Mouse (Mus musculus) layer of hippocampus, adult 2 months (tissue): Measurements from ENCODE around the gene Siah1b. TPM values are rescaled to one million over a fixed set of nuclear protein-coding genes. Genes with fewer than 3 reads are reported as not detected.

Source experiments
- DNase-seq, 2 experiments: peaks; one replicate each; pipeline ENCODE4 v3.0.0; 2022; ENCODE audit warnings: low spot score in 2 of 2
- H3K27ac ChIP-seq: fragments of 200-600 bp; 2 replicates; pipeline ENCODE4 v1.8.1; 2022
- H3K4me3 ChIP-seq: fragments of 200-600 bp; 2 replicates; pipeline ENCODE4 v1.8.1; 2022; ENCODE audit warnings: mild to moderate bottlenecking
- CTCF ChIP-seq: fragments of 200-600 bp; conservative IDR thresholded peaks from 2 replicates; pipeline ENCODE4 v1.8.1; 2022; ENCODE audit warnings: antibody characterized with exemption, mild to moderate bottlenecking, moderate library complexity
- total RNA-seq, 2 experiments: library from RNA; stranded (reverse); gene quantifications; 2 replicates each; pipeline ENCODE4 v1.2.3; 2021

Gene Siah1b
- total RNA-seq, 2 experiments from 2014 or later: 9.9 to 10.3 TPM

- H3K27ac ChIP-seq: no peak overlapping the region
- no peak for DNase-seq
- H3K4me3 ChIP-seq: no peak overlapping the region
- TF ChIP-seq CTCF: no peak
These were observed 7.3 kb downstream of the Siah1b start for GRCm38 (mm10) chrX:164068968-164069367.

- TF ChIP-seq CTCF: peak; percentile 88
- H3K27ac ChIP-seq: no peak overlapping the region
- DNase-seq: peak; percentile 41 to 67
- H3K4me3 ChIP-seq: no peak overlapping the region
These were observed 10.1 kb downstream of the Siah1b start for GRCm38 (mm10) chrX:164066185-164066584.

GRCm38 (mm10) chrX:164059070-164059469 is 17.2 kb downstream of the Siah1b start:
- no peak for DNase-seq
- Histone ChIP-seq H3K27ac (no peak overlapping the region), H3K4me3 (no peak overlapping the region)
- no peak for TF ChIP-seq CTCF

- DNase-seq: no peak
- no peak overlapping the region for H3K27ac ChIP-seq
- TF ChIP-seq CTCF: no peak
- no peak overlapping the region for H3K4me3 ChIP-seq
These were observed 17.8 kb downstream of the Siah1b start for GRCm38 (mm10) chrX:164058523-164058922.

- Histone ChIP-seq H3K4me3 (no peak overlapping the region), H3K27ac (no peak overlapping the region)
- DNase-seq: no peak
- TF ChIP-seq CTCF: no peak
These were observed 20.6 kb downstream of the Siah1b start for GRCm38 (mm10) chrX:164055726-164056125.

- TF ChIP-seq CTCF: no peak
These were observed 29.6 kb downstream of the Siah1b start for GRCm38 (mm10) chrX:164046736-164047135.

GRCm38 (mm10) chrX:164042069-164042468 is 34.2 kb downstream of the Siah1b start:
- DNase-seq: peak; percentile 5 to 50
- no peak for TF ChIP-seq CTCF
- peak overlapping the region; percentile 53; the same call in 1 of the 2 replicates for H3K27ac ChIP-seq
- peak overlapping the region; percentile 17; the same call in 1 of the 2 replicates for H3K4me3 ChIP-seq

More at GRCm38 (mm10) chrX:164046736-164047135, 29.6 kb downstream of the Siah1b start:
- Histone ChIP-seq H3K4me3 (no peak overlapping the region), H3K27ac (no peak overlapping the region)
- DNase-seq: no peak

- no peak for TF ChIP-seq CTCF
- DNase-seq: no peak
- Histone ChIP-seq H3K27ac (no peak overlapping the region), H3K4me3 (no peak overlapping the region)
These were observed 37.4 kb downstream of the Siah1b start for GRCm38 (mm10) chrX:164038882-164039281.

- no peak overlapping the region for H3K27ac ChIP-seq
- no peak overlapping the region for H3K4me3 ChIP-seq
- no peak for DNase-seq
- TF ChIP-seq CTCF: no peak
These were observed 40.4 kb downstream of the Siah1b start for GRCm38 (mm10) chrX:164035931-164036330.

- DNase-seq: no peak
- H3K4me3 ChIP-seq: no peak overlapping the region
- TF ChIP-seq CTCF: no peak
- no peak overlapping the region for H3K27ac ChIP-seq
These were observed 40.9 kb downstream of the Siah1b start for GRCm38 (mm10) chrX:164035401-164035800.

- TF ChIP-seq CTCF: no peak
These were observed 43.8 kb downstream of the Siah1b start for GRCm38 (mm10) chrX:164032526-164032925.

GRCm38 (mm10) chrX:164027607-164028289 is 48.5 kb downstream of the Siah1b start, which contains the start of gene Car5b:
Gene Car5b (minus strand): TSS chrX:164027997.
- no peak within 1 kb of the TSS for H3K27ac ChIP-seq
- peak; percentile 43 to 48 for DNase-seq
- peak within 1 kb of the TSS; percentile 44 for H3K4me3 ChIP-seq
- no peak for TF ChIP-seq CTCF

More at GRCm38 (mm10) chrX:164032526-164032925, 43.8 kb downstream of the Siah1b start:
- DNase-seq: no peak
- Histone ChIP-seq H3K4me3 (no peak overlapping the region), H3K27ac (no peak overlapping the region)

Other genes with a start within 250 kb of the Siah1b start
- gene Ap1s2, start 167.5 kb downstream of the Siah1b start, total RNA-seq: 10 to 100 TPM; 37.8 to 41.7 TPM
- gene Zrsr2, start 117.8 kb downstream of the Siah1b start, total RNA-seq: 10 to 100 TPM; 44.8 to 46.0 TPM
- 1 to 10 TPM; 2.5 to 3.1 TPM for gene Car5b, start 48.5 kb downstream of the Siah1b start, total RNA-seq
- gene Cltrn, start 12.3 kb upstream of the Siah1b start, total RNA-seq: not detected
- gene Ace2, start 62.8 kb upstream of the Siah1b start, total RNA-seq: 1 to 10 TPM in 1 of 2 experiments, under 1 TPM in 1; 0.91 to 1.4 TPM
- gene Bmx, start 181.7 kb upstream of the Siah1b start, total RNA-seq: 1 to 10 TPM in 1 of 2 experiments, under 1 TPM in 1; 0.59 to 1.0 TPM
- 1 to 10 TPM; 6.7 to 8.9 TPM for gene Pir, start 192.9 kb upstream of the Siah1b start, total RNA-seq